Mouse (Mus musculus): ENCODE measurements around the gene Cpne8. TPM values are rescaled to one million over a fixed set of nuclear protein-coding genes. Genes with fewer than 3 reads are reported as not detected.

The Cpne8 gene
- polyA plus RNA-seq, 1 experiment, result 0.24 TPM

DNA sequence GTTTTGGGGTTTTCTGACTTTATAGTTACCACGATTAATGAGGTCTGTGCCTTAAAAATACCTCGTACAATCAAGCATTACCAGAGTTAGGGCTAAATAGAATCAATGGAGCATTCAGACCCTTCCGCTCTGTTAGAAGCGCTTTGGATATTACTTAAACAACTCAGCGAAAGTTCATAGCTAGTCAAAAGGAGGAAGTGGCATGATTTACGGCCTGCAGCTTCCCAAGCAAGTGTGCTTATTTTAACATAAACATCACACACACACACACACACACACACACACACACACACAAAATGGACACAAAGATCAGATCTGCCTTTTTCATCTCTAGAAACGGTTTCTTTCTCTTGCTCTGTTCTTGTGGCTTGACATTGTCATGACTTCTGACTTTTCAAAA lies 9.7 kb downstream of the Cpne8 start:
- Histone ChIP-seq H3K36me3 (ENCODE audit: control insufficient read depth) (no peaks in the 10 kb centered on the region), H3K9me3 (ENCODE audit: control insufficient read depth, low read length) (peaks cover 11% of the 10 kb centered on the region; the same call in 1 of the 2 replicates), H3K27me3 (ENCODE audit: control insufficient read depth) (no peaks in the 10 kb centered on the region), H3K4me1 (ENCODE audit: control insufficient read depth) (no peaks in the 10 kb centered on the region), H3K4me3 (replicated peaks) (no peak overlapping the region)
- no peak for TF ChIP-seq GATA1 (IDR thresholded peaks at IDR 0.05; ENCODE audit: low read length)
- no peak for TF ChIP-seq TAL1 (IDR thresholded peaks at IDR 0.05; ENCODE audit: low read length)

DNA sequence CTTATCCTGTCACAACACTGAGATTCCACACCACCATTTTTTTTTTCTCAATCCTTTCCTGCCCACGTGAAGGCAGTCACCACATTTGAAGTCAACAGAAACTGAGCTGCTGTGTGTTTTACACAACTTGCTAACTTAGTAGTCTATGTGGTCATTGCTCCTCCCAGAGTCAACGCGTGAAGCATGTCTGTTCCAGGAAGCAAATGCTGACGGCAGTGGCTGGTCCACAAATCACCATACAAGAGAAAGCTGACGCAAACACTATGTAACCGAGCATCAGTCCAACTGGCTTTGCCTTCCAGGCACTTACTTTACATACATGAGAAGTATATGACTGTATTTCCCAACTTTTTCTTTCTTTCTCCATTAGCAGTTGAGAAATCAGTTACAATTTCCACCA lies 12.3 kb downstream of the Cpne8 start:
- TF ChIP-seq TAL1 (IDR thresholded peaks at IDR 0.05; ENCODE audit: low read length), result no peak
- no peak for TF ChIP-seq GATA1 (IDR thresholded peaks at IDR 0.05; ENCODE audit: low read length)
- peaks cover 11% of the 10 kb centered on the region; the same call in 1 of the 2 replicates for H3K9me3 ChIP-seq (ENCODE audit: control insufficient read depth, low read length)
- H3K36me3 ChIP-seq (ENCODE audit: control insufficient read depth), result no peaks in the 10 kb centered on the region
- H3K27me3 ChIP-seq (ENCODE audit: control insufficient read depth), result no peaks in the 10 kb centered on the region
- H3K4me1 ChIP-seq (ENCODE audit: control insufficient read depth), result no peaks in the 10 kb centered on the region
- H3K4me3 ChIP-seq (replicated peaks), result no peak overlapping the region

DNA sequence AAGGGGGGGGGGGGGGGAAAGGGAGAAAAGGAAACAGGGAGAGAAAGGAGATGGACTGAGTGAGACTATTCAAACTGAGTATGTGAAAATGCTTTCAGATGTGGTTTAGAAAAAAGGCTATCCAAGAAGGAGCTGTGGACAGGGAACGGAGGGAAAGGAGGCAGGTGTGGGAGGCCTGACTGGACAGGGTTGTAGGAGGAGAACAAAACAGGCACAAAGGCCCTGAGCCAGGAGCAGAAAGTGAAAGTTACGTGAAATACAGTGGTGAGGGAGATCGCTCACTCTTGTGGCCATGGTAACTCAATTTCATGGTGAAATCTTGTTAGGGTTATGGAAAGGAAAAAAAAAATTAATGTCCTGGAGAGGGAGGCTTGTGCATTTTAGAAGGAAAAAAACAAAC lies 14.6 kb downstream of the Cpne8 start:
- no peaks in the 10 kb centered on the region for H3K36me3 ChIP-seq (ENCODE audit: control insufficient read depth)
- peaks cover 11% of the 10 kb centered on the region; the same call in 1 of the 2 replicates for H3K9me3 ChIP-seq (ENCODE audit: control insufficient read depth, low read length)
- no peaks in the 10 kb centered on the region for H3K4me1 ChIP-seq (ENCODE audit: control insufficient read depth)
- TF ChIP-seq GATA1 (IDR thresholded peaks at IDR 0.05; ENCODE audit: low read length), result no peak
- TF ChIP-seq TAL1 (IDR thresholded peaks at IDR 0.05; ENCODE audit: low read length), result no peak
- no peaks in the 10 kb centered on the region for H3K27me3 ChIP-seq (ENCODE audit: control insufficient read depth)
- H3K4me3 ChIP-seq (replicated peaks), result no peak overlapping the region

DNA sequence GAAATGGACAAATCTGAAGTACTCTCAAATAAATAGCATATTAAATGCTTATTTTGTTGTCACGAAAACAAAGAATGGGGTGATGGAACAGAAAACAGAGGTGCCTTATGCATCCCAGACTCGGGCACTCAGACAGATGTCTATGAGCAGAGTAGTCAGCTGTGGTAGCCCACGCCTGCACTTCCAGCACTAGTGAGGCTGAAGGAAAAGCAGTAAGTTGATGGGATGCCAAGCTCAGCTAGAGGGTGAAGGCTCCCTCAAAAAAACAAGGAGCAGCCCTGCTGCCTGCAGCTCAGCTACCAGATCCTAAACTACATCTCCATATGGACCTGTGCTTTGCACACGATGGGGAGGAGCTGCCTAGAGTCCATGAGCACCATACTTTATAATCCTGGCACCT lies 15.6 kb downstream of the Cpne8 start:
- Histone ChIP-seq H3K27me3 (ENCODE audit: control insufficient read depth) (no peaks in the 10 kb centered on the region), H3K4me1 (ENCODE audit: control insufficient read depth) (no peaks in the 10 kb centered on the region), H3K9me3 (ENCODE audit: control insufficient read depth, low read length) (peaks cover 11% of the 10 kb centered on the region; the same call in 1 of the 2 replicates), H3K4me3 (replicated peaks) (no peak overlapping the region), H3K36me3 (ENCODE audit: control insufficient read depth) (no peaks in the 10 kb centered on the region)
- no peak for TF ChIP-seq TAL1 (IDR thresholded peaks at IDR 0.05; ENCODE audit: low read length)

DNA sequence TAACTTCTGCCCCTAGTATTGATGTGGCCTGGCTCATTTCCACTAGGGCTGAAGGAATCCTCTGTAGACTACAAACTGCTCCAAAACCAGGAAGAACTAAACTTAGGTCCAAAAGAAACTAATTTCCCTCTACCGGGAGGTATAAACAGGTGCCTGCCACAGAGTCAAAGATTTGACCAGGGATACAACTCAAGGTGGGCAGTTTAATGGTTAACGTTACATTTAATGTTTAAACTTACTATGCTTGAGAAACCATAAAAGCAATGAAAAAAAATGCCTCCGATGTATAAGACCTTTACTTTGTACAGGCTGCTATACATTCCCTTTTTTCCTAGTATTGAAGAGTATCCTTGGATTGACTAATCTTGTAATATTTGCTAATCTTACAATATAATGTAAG lies 18.5 kb downstream of the Cpne8 start:
- Histone ChIP-seq H3K36me3 (ENCODE audit: control insufficient read depth) (no peaks in the 10 kb centered on the region), H3K27me3 (ENCODE audit: control insufficient read depth) (no peaks in the 10 kb centered on the region), H3K9me3 (ENCODE audit: control insufficient read depth, low read length) (peaks cover 9% of the 10 kb centered on the region; the same call in 1 of the 2 replicates), H3K4me3 (replicated peaks) (no peak overlapping the region), H3K4me1 (ENCODE audit: control insufficient read depth) (no peaks in the 10 kb centered on the region)
- TF ChIP-seq GATA1 (IDR thresholded peaks at IDR 0.05; ENCODE audit: low read length) (no peak), TAL1 (IDR thresholded peaks at IDR 0.05; ENCODE audit: low read length) (no peak)

DNA sequence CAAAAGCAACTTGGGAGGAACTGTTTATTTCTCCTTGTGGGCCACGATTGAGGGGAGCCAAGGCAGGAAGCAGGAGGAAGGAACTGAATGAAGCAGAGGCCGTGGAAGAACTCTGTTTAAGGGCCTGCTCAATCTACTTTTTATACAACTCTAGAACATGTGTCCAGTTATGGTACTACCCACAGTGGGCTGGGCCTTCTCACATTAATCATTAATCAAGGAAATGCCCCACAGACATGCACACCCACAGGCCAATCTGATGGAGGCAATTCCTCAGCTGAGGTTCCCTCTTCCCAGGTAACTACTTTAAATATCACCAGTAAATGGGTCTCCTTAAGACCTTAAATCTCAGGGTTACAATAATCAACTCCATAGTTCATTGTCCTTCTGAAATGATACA lies 21.2 kb downstream of the Cpne8 start:
- TF ChIP-seq TAL1 (IDR thresholded peaks at IDR 0.05; ENCODE audit: low read length), result no peak
- TF ChIP-seq GATA1 (IDR thresholded peaks at IDR 0.05; ENCODE audit: low read length), result no peak
- H3K9me3 ChIP-seq (ENCODE audit: control insufficient read depth, low read length), result peaks cover 4% of the 10 kb centered on the region; the same call in 1 of the 2 replicates

DNA sequence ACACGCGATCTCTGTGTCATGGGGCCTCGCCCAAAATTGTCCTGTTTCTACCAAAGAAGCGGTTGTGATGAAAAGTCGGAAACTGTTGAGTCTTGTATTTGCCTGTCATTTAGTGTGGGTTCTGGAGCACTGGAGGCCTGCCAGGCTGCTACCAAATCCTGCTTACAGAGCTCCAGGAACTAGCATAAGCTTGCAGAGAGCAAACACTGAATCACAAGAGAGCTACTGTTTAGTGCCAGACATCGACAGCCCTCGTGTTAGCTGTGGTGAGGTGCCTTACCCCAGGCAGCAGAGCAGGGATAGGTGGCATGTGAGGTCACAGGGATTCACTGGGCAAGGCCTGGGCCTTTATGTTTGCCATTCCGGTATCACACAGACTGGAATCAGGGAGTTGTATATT lies 22.7 kb downstream of the Cpne8 start:
- H3K27me3 ChIP-seq (ENCODE audit: control insufficient read depth), result no peaks in the 10 kb centered on the region
- no peak overlapping the region for H3K4me3 ChIP-seq (replicated peaks)
- TF ChIP-seq TAL1 (IDR thresholded peaks at IDR 0.05; ENCODE audit: low read length), result no peak
- TF ChIP-seq GATA1 (IDR thresholded peaks at IDR 0.05; ENCODE audit: low read length), result no peak
- H3K36me3 ChIP-seq (ENCODE audit: control insufficient read depth), result no peaks in the 10 kb centered on the region
- H3K9me3 ChIP-seq (ENCODE audit: control insufficient read depth, low read length), result peaks cover 4% of the 10 kb centered on the region; the same call in 1 of the 2 replicates
- no peaks in the 10 kb centered on the region for H3K4me1 ChIP-seq (ENCODE audit: control insufficient read depth)

More for the DNA sequence above, 21.2 kb downstream of the Cpne8 start:
- no peak overlapping the region for H3K4me3 ChIP-seq (replicated peaks)
- no peaks in the 10 kb centered on the region for H3K4me1 ChIP-seq (ENCODE audit: control insufficient read depth)
- H3K36me3 ChIP-seq (ENCODE audit: control insufficient read depth), result no peaks in the 10 kb centered on the region
- H3K27me3 ChIP-seq (ENCODE audit: control insufficient read depth), result no peaks in the 10 kb centered on the region

DNA sequence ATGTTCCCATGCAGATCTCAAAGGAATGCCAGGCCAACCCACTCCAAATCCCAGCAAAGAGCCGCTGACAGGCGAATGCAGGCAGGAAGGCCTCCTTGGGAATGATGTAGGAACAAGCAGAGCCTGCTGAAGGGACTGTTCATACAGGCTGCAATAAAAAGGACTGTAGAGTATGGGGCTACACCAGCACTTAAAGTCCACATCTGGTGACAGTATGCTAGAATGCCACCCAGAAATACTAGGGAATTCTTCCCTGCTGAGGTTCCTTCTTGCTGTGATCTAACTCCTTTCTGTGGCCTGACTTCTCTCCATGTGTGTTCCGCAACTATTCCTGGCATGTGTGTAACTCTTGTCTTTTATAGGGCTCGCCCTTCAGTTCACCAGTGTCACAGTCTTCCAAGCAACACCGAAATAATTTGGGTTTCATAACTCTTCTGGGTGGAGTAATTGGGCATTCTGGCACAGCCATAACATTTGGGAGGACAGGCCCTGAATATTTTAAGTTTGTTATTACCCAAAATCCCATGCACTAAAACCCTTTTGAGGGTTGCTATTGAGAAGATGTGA lies 32.1 kb downstream of the Cpne8 start:
- no peaks in the 10 kb centered on the region for H3K4me1 ChIP-seq (ENCODE audit: control insufficient read depth)

DNA sequence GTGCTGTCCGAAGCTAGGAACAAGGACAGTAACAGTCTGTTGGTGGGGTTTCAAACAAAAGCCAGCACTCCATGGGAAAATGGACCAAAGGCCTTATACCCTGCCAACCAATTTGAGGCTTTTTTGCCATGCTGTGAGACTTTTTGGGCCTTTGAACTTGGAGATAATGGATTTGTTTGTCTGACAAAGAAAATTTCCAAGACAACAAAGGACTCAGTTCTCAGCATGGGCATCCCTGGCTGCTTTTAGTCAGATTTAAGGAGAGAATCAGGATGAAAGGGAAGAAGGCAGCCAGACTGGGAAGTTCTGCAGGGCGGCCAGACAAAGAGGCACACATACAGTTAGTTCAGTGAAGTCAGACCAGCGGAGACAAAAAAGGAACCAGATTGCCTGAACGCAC lies 32.9 kb downstream of the Cpne8 start:
- Histone ChIP-seq H3K9me3 (ENCODE audit: control insufficient read depth, low read length) (peaks cover 18% of the 10 kb centered on the region), H3K36me3 (ENCODE audit: control insufficient read depth) (no peaks in the 10 kb centered on the region), H3K4me1 (ENCODE audit: control insufficient read depth) (no peaks in the 10 kb centered on the region), H3K4me3 (replicated peaks) (no peak overlapping the region), H3K27me3 (ENCODE audit: control insufficient read depth) (no peaks in the 10 kb centered on the region)
- TF ChIP-seq GATA1 (IDR thresholded peaks at IDR 0.05; ENCODE audit: low read length) (no peak), TAL1 (IDR thresholded peaks at IDR 0.05; ENCODE audit: low read length) (no peak)

More for the DNA sequence above, 32.1 kb downstream of the Cpne8 start:
- Histone ChIP-seq H3K27me3 (ENCODE audit: control insufficient read depth) (no peaks in the 10 kb centered on the region), H3K9me3 (ENCODE audit: control insufficient read depth, low read length) (peaks cover 18% of the 10 kb centered on the region), H3K4me3 (replicated peaks) (no peak overlapping the region), H3K36me3 (ENCODE audit: control insufficient read depth) (no peaks in the 10 kb centered on the region)
- TF ChIP-seq GATA1 (IDR thresholded peaks at IDR 0.05; ENCODE audit: low read length), result no peak
- no peak for TF ChIP-seq TAL1 (IDR thresholded peaks at IDR 0.05; ENCODE audit: low read length)

DNA sequence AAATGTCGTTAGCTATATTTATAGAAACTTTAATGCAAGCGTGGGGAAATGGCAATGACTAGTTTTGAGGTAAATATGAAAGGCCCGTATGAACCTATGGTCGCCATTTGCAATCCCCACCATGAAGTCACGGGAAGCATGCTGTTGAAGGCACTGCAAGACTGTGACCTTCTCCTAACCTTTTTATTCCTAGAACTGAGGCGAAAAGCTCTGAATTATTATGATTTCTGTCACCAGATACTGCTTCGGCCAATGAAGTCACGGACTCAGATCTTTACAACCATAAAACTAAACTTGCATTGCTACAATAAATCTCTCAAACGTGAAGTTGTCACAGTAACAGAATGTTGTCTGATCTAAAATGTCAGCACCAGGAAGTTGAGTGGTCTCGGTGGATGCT lies 33.4 kb downstream of the Cpne8 start:
- Histone ChIP-seq H3K27me3 (ENCODE audit: control insufficient read depth) (no peaks in the 10 kb centered on the region), H3K4me1 (ENCODE audit: control insufficient read depth) (no peaks in the 10 kb centered on the region), H3K9me3 (ENCODE audit: control insufficient read depth, low read length) (peaks cover 18% of the 10 kb centered on the region), H3K4me3 (replicated peaks) (no peak overlapping the region), H3K36me3 (ENCODE audit: control insufficient read depth) (no peaks in the 10 kb centered on the region)
- TF ChIP-seq TAL1 (IDR thresholded peaks at IDR 0.05; ENCODE audit: low read length), result no peak
- no peak for TF ChIP-seq GATA1 (IDR thresholded peaks at IDR 0.05; ENCODE audit: low read length)

Data from erythroblast, embryonic 14.5 days (primary cell).